Mouse (Mus musculus) lung, adult 2 months (tissue): ENCODE measurements around the gene Haus8. TPM values are rescaled to one million over a fixed set of nuclear protein-coding genes. Genes with fewer than 3 reads are reported as not detected.
"Not testable (repeated sequence)": the region's sequence is repeated elsewhere in the genome, so short reads cannot be mapped to it uniquely, and the experiment has no call there.

Experiments
- DNase-seq: peaks from one replicate; pipeline ENCODE4 v3.0.0; 2022
- H3K4me1 ChIP-seq: fragments of 200-500 bp; 2 replicates; pipeline ENCODE4 v1.6.1; 2011; ENCODE audit warnings: low read length; ENCODE audit not compliant: control insufficient read depth, insufficient read depth
- H3K4me3 ChIP-seq: fragments of 200-500 bp; replicated peaks from 2 replicates; pipeline ENCODE3; 2011; ENCODE audit warnings: low read depth, mild to moderate bottlenecking, control low read depth, low read length; ENCODE audit errors: extremely low read depth
- CTCF ChIP-seq: fragments of 200-500 bp; IDR thresholded peaks from 2 replicates; pipeline ENCODE4 v1.5.1; 2011; ENCODE audit warnings: mild to moderate bottlenecking, low read length, control low read depth; ENCODE audit not compliant: insufficient read depth
- POLR2A ChIP-seq: fragments of 200-500 bp; IDR thresholded peaks from 2 replicates; pipeline ENCODE4 v1.6.1; 2011; ENCODE audit warnings: low read depth, mild to moderate bottlenecking, control low read depth, low read length, borderline replicate concordance; ENCODE audit errors: extremely low read depth
- WGBS: fragments of 180-500 bp; shearing (Covaris S2); methylation state at CpG from one replicate; pipeline ENCODE4 v1.1.7; 2018; 5-methylcytosine and 5-hydroxymethylcytosine counted together
- polyA plus RNA-seq: library from polyadenylated mRNA; depleted of rRNA; stranded (reverse); fragments of >200 nt; gene quantifications from 2 replicates; pipeline ENCODE4 v1.2.3, GENCODE M21; 2012

The Haus8 gene
- polyA plus RNA-seq, 1 experiment: 9.8 TPM

DNA sequence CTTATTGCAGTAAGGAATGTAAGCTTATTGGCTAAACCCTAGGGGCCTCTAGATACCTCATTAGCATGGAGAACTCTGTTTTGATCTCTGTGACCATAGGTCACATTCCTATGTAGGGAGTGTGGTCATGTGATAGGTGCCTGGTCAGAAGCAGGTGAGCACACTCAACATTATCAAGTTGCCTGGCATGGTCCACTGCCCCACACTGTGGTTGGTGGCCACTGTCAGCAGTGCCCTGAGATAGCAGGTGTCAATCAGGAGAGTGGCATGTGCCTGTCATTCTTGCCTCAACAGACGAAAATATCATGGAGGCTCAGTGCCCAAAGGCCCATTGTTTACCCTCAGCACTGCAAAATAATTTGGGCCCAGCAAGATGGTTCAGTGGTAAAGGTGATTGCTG lies 33.3 kb upstream of the Haus8 start:
- no peak for DNase-seq

GRCm38 (mm10) chr8:71303632-71304031 lies 30.9 kb upstream of the Haus8 start:
- DNase-seq: no peak
- H3K4me3 ChIP-seq: no peak overlapping the region
- H3K4me1 ChIP-seq: peaks cover 1% of the 10 kb centered on the region; the same call in 1 of the 2 replicates
- TF ChIP-seq CTCF (no peak), POLR2A (no peak)
- 60% methylated on average over 1 of the region's 1 CpGs for WGBS

More for the DNA sequence above, 33.3 kb upstream of the Haus8 start:
- 79% methylated on average over 1 of the region's 1 CpGs for WGBS
- Histone ChIP-seq H3K4me1 (peaks cover 6% of the 10 kb centered on the region), H3K4me3 (no peak overlapping the region)
- TF ChIP-seq CTCF (no peak), POLR2A (no peak)

- WGBS: 100% methylated on average over 1 of the region's 1 CpGs
- no peak for TF ChIP-seq CTCF
- TF ChIP-seq POLR2A: no peak
- Histone ChIP-seq H3K4me3 (no peak overlapping the region), H3K4me1 (no peaks in the 10 kb centered on the region)
- no peak for DNase-seq
Observed at GRCm38 (mm10) chr8:71302788-71303187, 30.1 kb upstream of the Haus8 start.

- H3K4me3 ChIP-seq: no peak overlapping the region
- no peak for DNase-seq
- 87% methylated on average over 3 of the region's 3 CpGs for WGBS
- TF ChIP-seq CTCF (no peak), POLR2A (no peak)
- H3K4me1 ChIP-seq: no peaks in the 10 kb centered on the region
Observed at GRCm38 (mm10) chr8:71299716-71300115, 27.0 kb upstream of the Haus8 start.

DNA sequence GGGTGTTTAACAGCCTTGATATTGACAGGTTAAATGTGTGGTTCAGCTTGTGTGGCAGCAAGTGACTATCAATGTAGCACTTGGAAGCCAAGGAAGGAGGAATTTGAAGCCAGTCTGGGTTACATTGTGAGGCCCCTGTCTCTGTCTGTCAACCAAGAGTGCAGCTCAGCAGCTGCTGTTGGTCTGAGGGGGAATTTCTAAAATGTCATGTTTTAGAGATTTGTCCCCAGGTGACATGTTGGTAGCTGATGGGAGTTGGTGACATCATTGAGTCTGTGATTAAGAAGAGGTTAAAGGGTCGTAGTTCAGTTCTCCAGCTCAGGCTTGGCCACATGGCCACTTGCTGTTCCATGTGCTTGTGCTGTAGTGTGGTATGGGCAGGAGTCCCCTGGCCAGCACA lies 24.7 kb upstream of the Haus8 start:
- Histone ChIP-seq H3K4me3 (no peak overlapping the region), H3K4me1 (no peaks in the 10 kb centered on the region)
- 88% methylated on average over 1 of the region's 1 CpGs for WGBS
- no peak for DNase-seq
- TF ChIP-seq POLR2A (no peak), CTCF (no peak)

DNA sequence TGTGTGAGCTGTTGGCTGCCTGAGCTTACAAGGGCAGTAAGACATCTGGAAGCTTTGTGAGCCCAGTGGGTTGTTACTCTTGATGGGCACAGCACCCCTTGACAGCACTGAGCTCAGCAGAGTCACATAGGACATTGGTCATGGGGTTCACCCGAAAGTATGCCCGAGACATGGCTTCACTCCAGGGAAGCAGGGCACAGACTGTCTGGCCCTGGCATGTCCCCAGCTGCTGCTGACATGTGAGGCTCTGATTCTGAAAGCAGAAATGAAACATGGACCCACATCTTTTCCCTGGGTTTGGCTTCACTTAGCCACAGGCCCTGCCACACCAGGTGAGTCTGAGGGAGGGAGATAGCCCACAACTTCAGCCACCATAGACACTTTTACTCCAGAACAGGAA lies 24.1 kb upstream of the Haus8 start:
- DNase-seq: no peak
- TF ChIP-seq CTCF: no peak
- TF ChIP-seq POLR2A: no peak
- H3K4me3 ChIP-seq: no peak overlapping the region
- H3K4me1 ChIP-seq: no peaks in the 10 kb centered on the region
- 91% methylated on average over 2 of the region's 2 CpGs for WGBS

GRCm38 (mm10) chr8:71296188-71296621 lies 23.5 kb upstream of the Haus8 start:
- DNase-seq: no peak
- 69% methylated on average over 2 of the region's 2 CpGs for WGBS
- TF ChIP-seq CTCF: no peak
- no peak for TF ChIP-seq POLR2A
- no peaks in the 10 kb centered on the region for H3K4me1 ChIP-seq
- H3K4me3 ChIP-seq: no peak overlapping the region

GRCm38 (mm10) chr8:71293930-71294329 lies 21.2 kb upstream of the Haus8 start:
- not testable (repeated sequence) for H3K4me1 ChIP-seq, DNase-seq, H3K4me3 ChIP-seq
- 77% methylated on average over 3 of the region's 3 CpGs for WGBS

- Histone ChIP-seq H3K4me1 (peaks cover 4% of the 10 kb centered on the region; the same call in 1 of the 2 replicates), H3K4me3 (no peak overlapping the region)
- TF ChIP-seq CTCF: no peak
- TF ChIP-seq POLR2A: no peak
- no peak for DNase-seq
- 91% methylated on average over 6 of the region's 6 CpGs for WGBS
Observed at GRCm38 (mm10) chr8:71291351-71291750, 18.6 kb upstream of the Haus8 start.

DNA sequence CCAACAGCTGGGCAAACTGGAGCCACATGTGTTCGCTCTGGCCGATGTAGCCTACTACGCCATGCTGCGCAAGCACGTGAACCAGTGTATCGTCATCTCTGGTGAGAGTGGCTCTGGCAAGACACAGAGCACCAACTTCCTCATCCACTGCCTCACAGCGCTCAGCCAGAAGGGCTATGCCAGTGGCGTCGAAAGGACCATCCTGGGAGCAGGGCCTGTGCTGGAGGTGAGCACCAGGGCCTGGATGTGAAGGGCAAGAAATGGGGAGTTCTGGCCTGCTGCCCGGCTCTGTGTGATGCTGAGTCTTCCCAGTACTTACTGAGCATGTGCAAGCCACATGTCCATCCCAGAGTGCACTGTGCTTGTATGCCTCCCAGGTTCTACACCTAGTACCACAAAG lies 18.2 kb upstream of the Haus8 start:
- H3K4me3 ChIP-seq: no peak overlapping the region
- peaks cover 7% of the 10 kb centered on the region for H3K4me1 ChIP-seq
- TF ChIP-seq CTCF (no peak), POLR2A (no peak)
- DNase-seq: no peak
- 94% methylated on average over 10 of the region's 10 CpGs for WGBS
